Mouse (Mus musculus): ENCODE data around the gene Mlxip.

- TF ChIP-seq EP300 (IDR thresholded peaks at IDR 0.05) (0 out of 2 replicates have a peak, but pooled peaks have one; percentile 7), CTCF (IDR thresholded peaks at IDR 0.05) (peak; percentile 46)
Measured at GRCm38 (mm10) chr5:123436071-123436779, 41.6 kb downstream of the Mlxip start.

All from lung, postnatal 0 days (tissue).